Mouse (Mus musculus): ENCODE data around the gene Ccdc177.

- TF ChIP-seq CTCF (IDR thresholded peaks at IDR 0.05; ENCODE audit: low read depth) (no peak), EP300 (IDR thresholded peaks at IDR 0.05; ENCODE audit: low read depth) (no peak)
These were observed 23.4 kb upstream of the Ccdc177 start for GRCm38 (mm10) chr12:80783889-80784288.
